Mouse (Mus musculus): Measurements from ENCODE around the gene Nacc1. TPM values are rescaled to one million over a fixed set of nuclear protein-coding genes. Genes with fewer than 3 reads are reported as not detected.
"Not testable (repeated sequence)": the region's sequence is repeated elsewhere in the genome, so short reads cannot be mapped to it uniquely, and the experiment has no call there.

Nacc1 gene
- polyA plus RNA-seq, 1 experiment = 81.5 TPM

- Histone ChIP-seq H3ac (ENCODE audit: control insufficient read depth, insufficient read length, low read depth) (no peak overlapping the region), H3K79me2 (ENCODE audit: control insufficient read depth, insufficient read depth) (no peaks in the 10 kb centered on the region), H3K27me3 (ENCODE audit: control insufficient read depth, insufficient read depth, insufficient read length) (no peaks in the 10 kb centered on the region), H3K4me3 (ENCODE audit: insufficient read depth, poor library complexity, severe bottlenecking) (no peak overlapping the region), H3K36me3 (ENCODE audit: control insufficient read depth, insufficient read depth) (no peaks in the 10 kb centered on the region), H3K79me3 (ENCODE audit: low read depth) (no peaks in the 10 kb centered on the region)
- TF ChIP-seq MAX (IDR thresholded peaks at IDR 0.05) (no peak), FOSL1 (IDR thresholded peaks at IDR 0.05; ENCODE audit: insufficient read depth, low read length, poor library complexity, severe bottlenecking) (no peak), MYOG (IDR thresholded peaks at IDR 0.05; ENCODE audit: control insufficient read depth, extremely low read depth, insufficient read length) (no peak), CEBPB (IDR thresholded peaks at IDR 0.05; ENCODE audit: low read depth) (no peak), MYOD1 (IDR thresholded peaks at IDR 0.05; ENCODE audit: control insufficient read depth, insufficient read length, low read depth) (no peak), USF1 (IDR thresholded peaks at IDR 0.05; ENCODE audit: low read depth) (no peak), CTCF (IDR thresholded peaks at IDR 0.05; ENCODE audit: control insufficient read depth, insufficient read depth, insufficient read length) (no peak)
These were observed 55.8 kb downstream of the Nacc1 start for GRCm38 (mm10) chr8:84631813-84632212.

- H3K36me3 ChIP-seq (ENCODE audit: control insufficient read depth, insufficient read depth) = no peaks in the 10 kb centered on the region
- H3K79me3 ChIP-seq (ENCODE audit: low read depth) = no peaks in the 10 kb centered on the region
- H3K27me3 ChIP-seq (ENCODE audit: control insufficient read depth, insufficient read depth, insufficient read length) = no peaks in the 10 kb centered on the region
- TF ChIP-seq MYOD1 (IDR thresholded peaks at IDR 0.05; ENCODE audit: control insufficient read depth, insufficient read length, low read depth) (no peak), USF1 (IDR thresholded peaks at IDR 0.05; ENCODE audit: low read depth) (no peak), MAX (IDR thresholded peaks at IDR 0.05) (no peak), FOSL1 (IDR thresholded peaks at IDR 0.05; ENCODE audit: insufficient read depth, low read length, poor library complexity, severe bottlenecking) (no peak), CEBPB (IDR thresholded peaks at IDR 0.05; ENCODE audit: low read depth) (no peak), MYOG (IDR thresholded peaks at IDR 0.05; ENCODE audit: control insufficient read depth, extremely low read depth, insufficient read length) (no peak)
- H3K79me2 ChIP-seq (ENCODE audit: control insufficient read depth, insufficient read depth) = no peaks in the 10 kb centered on the region
- no peak overlapping the region for H3K4me3 ChIP-seq (ENCODE audit: insufficient read depth, poor library complexity, severe bottlenecking)
- H3ac ChIP-seq (ENCODE audit: control insufficient read depth, insufficient read length, low read depth) = no peak overlapping the region
These were observed 57.5 kb downstream of the Nacc1 start for GRCm38 (mm10) chr8:84630145-84630544.

GRCm38 (mm10) chr8:84629586-84629985, 58.1 kb downstream of the Nacc1 start:
- no peak overlapping the region for H3ac ChIP-seq (ENCODE audit: control insufficient read depth, insufficient read length, low read depth)
- no peaks in the 10 kb centered on the region for H3K36me3 ChIP-seq (ENCODE audit: control insufficient read depth, insufficient read depth)
- H3K4me3 ChIP-seq (ENCODE audit: insufficient read depth, poor library complexity, severe bottlenecking) = no peak overlapping the region
- no peaks in the 10 kb centered on the region for H3K79me2 ChIP-seq (ENCODE audit: control insufficient read depth, insufficient read depth)
- no peak for TF ChIP-seq USF1 (IDR thresholded peaks at IDR 0.05; ENCODE audit: low read depth)
- no peak for TF ChIP-seq FOSL1 (IDR thresholded peaks at IDR 0.05; ENCODE audit: insufficient read depth, low read length, poor library complexity, severe bottlenecking)
- no peak for TF ChIP-seq MYOD1 (IDR thresholded peaks at IDR 0.05; ENCODE audit: control insufficient read depth, insufficient read length, low read depth)
- no peak for TF ChIP-seq CTCF (IDR thresholded peaks at IDR 0.05; ENCODE audit: control insufficient read depth, insufficient read depth, insufficient read length)
- TF ChIP-seq MAX (IDR thresholded peaks at IDR 0.05) = no peak
- TF ChIP-seq CEBPB (IDR thresholded peaks at IDR 0.05; ENCODE audit: low read depth) = no peak
- no peak for TF ChIP-seq MYOG (IDR thresholded peaks at IDR 0.05; ENCODE audit: control insufficient read depth, extremely low read depth, insufficient read length)
- H3K27me3 ChIP-seq (ENCODE audit: control insufficient read depth, insufficient read depth, insufficient read length) = no peaks in the 10 kb centered on the region
- no peaks in the 10 kb centered on the region for H3K79me3 ChIP-seq (ENCODE audit: low read depth)

GRCm38 (mm10) chr8:84623425-84623824, 64.2 kb downstream of the Nacc1 start:
- not testable (repeated sequence) for H3K36me3 ChIP-seq (ENCODE audit: control insufficient read depth, insufficient read depth); H3K79me2 ChIP-seq (ENCODE audit: control insufficient read depth, insufficient read depth); H3ac ChIP-seq (ENCODE audit: control insufficient read depth, insufficient read length, low read depth); H3K27me3 ChIP-seq (ENCODE audit: control insufficient read depth, insufficient read depth, insufficient read length); H3K4me3 ChIP-seq (ENCODE audit: insufficient read depth, poor library complexity, severe bottlenecking); H3K79me3 ChIP-seq (ENCODE audit: low read depth)

- Histone ChIP-seq H3ac (ENCODE audit: control insufficient read depth, insufficient read length, low read depth) (no peak overlapping the region), H3K79me2 (ENCODE audit: control insufficient read depth, insufficient read depth) (no peaks in the 10 kb centered on the region), H3K4me3 (ENCODE audit: insufficient read depth, poor library complexity, severe bottlenecking) (no peak overlapping the region), H3K79me3 (ENCODE audit: low read depth) (no peaks in the 10 kb centered on the region), H3K36me3 (ENCODE audit: control insufficient read depth, insufficient read depth) (no peaks in the 10 kb centered on the region), H3K27me3 (ENCODE audit: control insufficient read depth, insufficient read depth, insufficient read length) (peaks cover 3% of the 10 kb centered on the region)
- TF ChIP-seq MYOG (IDR thresholded peaks at IDR 0.05; ENCODE audit: control insufficient read depth, extremely low read depth, insufficient read length) (no peak), FOSL1 (IDR thresholded peaks at IDR 0.05; ENCODE audit: insufficient read depth, low read length, poor library complexity, severe bottlenecking) (no peak), CEBPB (IDR thresholded peaks at IDR 0.05; ENCODE audit: low read depth) (no peak), USF1 (IDR thresholded peaks at IDR 0.05; ENCODE audit: low read depth) (no peak), MYOD1 (IDR thresholded peaks at IDR 0.05; ENCODE audit: control insufficient read depth, insufficient read length, low read depth) (no peak), MAX (IDR thresholded peaks at IDR 0.05) (no peak), CTCF (IDR thresholded peaks at IDR 0.05; ENCODE audit: control insufficient read depth, insufficient read depth, insufficient read length) (no peak)
These were observed 66.5 kb downstream of the Nacc1 start for GRCm38 (mm10) chr8:84621102-84621625.

Other genes with a start within 250 kb of the Nacc1 start
- 61.4 TPM for gene Ier2, start 25.0 kb downstream of the Nacc1 start, polyA plus RNA-seq (2012; fragmentation: generic; extraction: Trizol)
- gene Trmt1, start 1.6 kb downstream of the Nacc1 start, polyA plus RNA-seq (2012; fragmentation: generic; extraction: Trizol) = 117 TPM
- 0.04 TPM for gene Lyl1, start 13.6 kb upstream of the Nacc1 start, polyA plus RNA-seq (2012; fragmentation: generic; extraction: Trizol)
- gene G430095P16Rik, start 35.1 kb upstream of the Nacc1 start, polyA plus RNA-seq (2012; fragmentation: generic; extraction: Trizol) = 2.9 TPM
- 50.7 TPM for gene Nfix, start 112.5 kb upstream of the Nacc1 start, polyA plus RNA-seq (2012; fragmentation: generic; extraction: Trizol)
- gene Dand5, start 135.0 kb upstream of the Nacc1 start, polyA plus RNA-seq (2012; fragmentation: generic; extraction: Trizol) = 2.4 TPM
- 32.5 TPM for gene Gadd45gip1, start 143.7 kb upstream of the Nacc1 start, polyA plus RNA-seq (2012; fragmentation: generic; extraction: Trizol)
- gene Rad23a, start 152.8 kb upstream of the Nacc1 start, polyA plus RNA-seq (2012; fragmentation: generic; extraction: Trizol) = 68.3 TPM
- 687 TPM for gene Calr, start 159.1 kb upstream of the Nacc1 start, polyA plus RNA-seq (2012; fragmentation: generic; extraction: Trizol)
- gene Farsa, start 169.1 kb upstream of the Nacc1 start, polyA plus RNA-seq (2012; fragmentation: generic; extraction: Trizol) = 104 TPM
- 8.5 TPM for gene Syce2, start 184.2 kb upstream of the Nacc1 start, polyA plus RNA-seq (2012; fragmentation: generic; extraction: Trizol)
- 11.4 TPM for gene Gcdh, start 206.1 kb upstream of the Nacc1 start, polyA plus RNA-seq (2012; fragmentation: generic; extraction: Trizol)
- 0.09 TPM for gene Klf1, start 214.1 kb upstream of the Nacc1 start, polyA plus RNA-seq (2012; fragmentation: generic; extraction: Trizol)
- gene Dnase2a, start 220.7 kb upstream of the Nacc1 start, polyA plus RNA-seq (2012; fragmentation: generic; extraction: Trizol) = 9.0 TPM
- not detected for gene Mast1, start 249.5 kb upstream of the Nacc1 start, polyA plus RNA-seq (2012; fragmentation: generic; extraction: Trizol)